Mouse (Mus musculus) limb, embryonic 14.5 days (tissue): ENCODE results near the gene Atp6v0e. TPM values are rescaled to one million over a fixed set of nuclear protein-coding genes. Genes with fewer than 3 reads are reported as not detected.

Experiments used
- ATAC-seq: fragments of 200-750 bp; cut with Nextera tagmentation; 2 replicates; pipeline ENCODE4 v1.8.0; 2017; ENCODE audit warnings: low read depth, moderate number of reproducible peaks, moderate TSS enrichment; ENCODE audit not compliant: low FRiP score
- DNase-seq: peaks from one replicate; pipeline ENCODE4 v3.0.0-alpha.2; 2015; ENCODE audit warnings: low spot score
- H3K27ac ChIP-seq: fragments of 300-500 bp; sonication (generic); replicated peaks from 2 replicates; pipeline ENCODE4 v1.5.1; 2014; ENCODE audit warnings: low read depth, mild to moderate bottlenecking, low read length, moderate library complexity, mixed read lengths
- H3K27me3 ChIP-seq: fragments of 300-500 bp; sonication (generic); 2 replicates; pipeline ENCODE4 v1.6.1; 2014; ENCODE audit warnings: low read length, mixed read lengths; ENCODE audit not compliant: control insufficient read depth, insufficient read depth
- H3K36me3 ChIP-seq: fragments of 300-500 bp; sonication (generic); 2 replicates; pipeline ENCODE4 v1.6.1; 2014; ENCODE audit warnings: mild to moderate bottlenecking, low read length, moderate library complexity, mixed read lengths; ENCODE audit not compliant: control insufficient read depth, insufficient read depth
- H3K4me1 ChIP-seq: fragments of 300-500 bp; sonication (generic); 2 replicates; pipeline ENCODE4 v1.6.1; 2014; ENCODE audit warnings: antibody characterized with exemption, low read length, mixed read lengths; ENCODE audit not compliant: control insufficient read depth, insufficient read depth
- H3K4me2 ChIP-seq: fragments of 300-500 bp; sonication (generic); replicated peaks from 2 replicates; pipeline ENCODE4 v1.6.1; 2014; ENCODE audit warnings: low read depth, mild to moderate bottlenecking, low read length, moderate library complexity; ENCODE audit not compliant: severe bottlenecking
- H3K4me3 ChIP-seq: fragments of 300-500 bp; sonication (generic); replicated peaks from 2 replicates; pipeline ENCODE4 v1.5.1; 2014; ENCODE audit warnings: low read length
- H3K9ac ChIP-seq: fragments of 300-500 bp; sonication (generic); 2 replicates; pipeline ENCODE4 v1.6.1; 2014; ENCODE audit warnings: mild to moderate bottlenecking, low read depth, low read length, moderate library complexity; ENCODE audit not compliant: severe bottlenecking
- H3K9me3 ChIP-seq: fragments of 300-500 bp; sonication (generic); 2 replicates; pipeline ENCODE4 v1.6.1; 2016; ENCODE audit warnings: low read length; ENCODE audit not compliant: control insufficient read depth
- POLR2A ChIP-seq: fragments of 200-500 bp; IDR thresholded peaks from 2 replicates; pipeline ENCODE4 v1.8.0; 2012; ENCODE audit warnings: inconsistent platforms, mild to moderate bottlenecking, moderate library complexity, borderline replicate concordance; ENCODE audit not compliant: insufficient read depth, insufficient read length; ENCODE audit errors: extremely low read depth
- WGBS: fragments of 180-500 bp; shearing (Covaris S2); extraction: QIAGEN DNeasy Blood & Tissue Kit; methylation state at CpG from one replicate; pipeline ENCODE4 v1.1.7; 2014; 5-methylcytosine and 5-hydroxymethylcytosine counted together
- polyA plus RNA-seq, 2 experiments: library from polyadenylated mRNA; depleted of rRNA in 1 of 2; stranded (reverse) in 1 of 2; unstranded in 1 of 2; fragments of >200 nt; fragmentation: Nextera tagmentation in 1 of 2; extraction: Ambion mirVana in 1 of 2; gene quantifications; 2 replicates each; pipeline versions ENCODE4 v1.2.1 to v1.2.3; 2012 to 2014

Atp6v0e gene
- polyA plus RNA-seq, 2 experiments = 167 to 228 TPM

DNA sequence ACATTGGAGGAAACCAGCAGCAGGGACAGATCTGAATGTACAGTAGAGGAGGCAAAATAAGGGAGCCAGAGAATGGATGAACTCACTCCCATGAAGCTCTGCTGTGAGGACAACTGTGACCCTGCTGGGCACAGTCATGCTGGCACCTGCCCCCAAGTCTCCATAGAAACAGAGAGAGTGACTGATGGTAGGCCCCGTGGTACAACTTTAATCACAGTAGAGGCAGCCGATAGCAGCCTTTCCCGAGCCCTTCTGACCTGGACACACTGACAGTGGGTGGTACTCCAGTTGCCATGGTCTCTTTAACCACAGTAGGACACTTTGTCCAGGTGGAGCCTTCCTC is 3.5 kb upstream of the Atp6v0e start:
- no peak overlapping the region for H3K9ac ChIP-seq
- peaks cover 8% of the 10 kb centered on the region for H3K4me1 ChIP-seq
- H3K27me3 ChIP-seq = no peaks in the 10 kb centered on the region
- DNase-seq = no peak
- peaks cover 21% of the 10 kb centered on the region for H3K36me3 ChIP-seq
- TF ChIP-seq POLR2A = no peak
- no peaks in the 10 kb centered on the region for H3K9me3 ChIP-seq
- 70% methylated on average over 3 of the region's 3 CpGs for WGBS
- H3K4me3 ChIP-seq = no peak overlapping the region
- no peak overlapping the region for H3K27ac ChIP-seq
- no peak for ATAC-seq
- no peak overlapping the region for H3K4me2 ChIP-seq

- peaks cover 13% of the 10 kb centered on the region for H3K36me3 ChIP-seq
- no peaks in the 10 kb centered on the region for H3K27me3 ChIP-seq
- no peak for TF ChIP-seq POLR2A
- H3K4me2 ChIP-seq = peak overlapping the region; percentile 13; the same call in 1 of the 2 replicates
- H3K4me3 ChIP-seq = no peak overlapping the region
- ATAC-seq = peak; percentile 60; the same call in 1 of the 2 replicates
- DNase-seq = peak; percentile 62
- H3K4me1 ChIP-seq = peaks cover 8% of the 10 kb centered on the region
- H3K9me3 ChIP-seq = no peaks in the 10 kb centered on the region
- no peak overlapping the region for H3K27ac ChIP-seq
- WGBS = 26% methylated on average over 19 of the region's 21 CpGs
- no peak overlapping the region for H3K9ac ChIP-seq
Measured at GRCm38 (mm10) chr17:26660192-26660912, 2.7 kb upstream of the Atp6v0e start.

DNA sequence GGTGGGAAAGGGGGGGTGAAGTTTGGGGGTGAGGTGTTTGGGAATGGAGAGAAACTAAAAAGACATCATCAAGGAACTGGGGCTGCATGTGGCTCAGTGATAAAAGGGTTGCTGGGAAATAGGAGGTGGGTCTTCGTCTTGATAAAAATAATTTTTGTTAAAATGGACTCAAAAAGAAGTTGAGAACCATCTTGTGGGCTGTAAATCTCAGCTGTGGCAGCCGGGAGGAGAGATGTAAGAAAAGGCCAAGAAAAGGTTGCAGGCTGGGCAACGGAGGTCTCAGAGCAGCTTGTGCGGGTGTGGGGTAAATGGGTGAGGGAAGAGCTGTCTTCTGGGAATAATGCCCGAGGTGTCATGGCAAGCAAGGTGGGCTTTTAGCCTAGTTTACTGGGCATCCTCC is 827 bp upstream of the Atp6v0e start:
- Histone ChIP-seq H3K27ac (no peak overlapping the region), H3K4me3 (no peak overlapping the region), H3K36me3 (no peaks in the 10 kb centered on the region), H3K9ac (no peak overlapping the region), H3K27me3 (no peaks in the 10 kb centered on the region), H3K4me2 (no peak overlapping the region), H3K4me1 (peaks cover 8% of the 10 kb centered on the region), H3K9me3 (no peaks in the 10 kb centered on the region)
- WGBS = 77% methylated on average over 5 of the region's 5 CpGs
- no peak for TF ChIP-seq POLR2A
- DNase-seq = no peak
- no peak for ATAC-seq

DNA sequence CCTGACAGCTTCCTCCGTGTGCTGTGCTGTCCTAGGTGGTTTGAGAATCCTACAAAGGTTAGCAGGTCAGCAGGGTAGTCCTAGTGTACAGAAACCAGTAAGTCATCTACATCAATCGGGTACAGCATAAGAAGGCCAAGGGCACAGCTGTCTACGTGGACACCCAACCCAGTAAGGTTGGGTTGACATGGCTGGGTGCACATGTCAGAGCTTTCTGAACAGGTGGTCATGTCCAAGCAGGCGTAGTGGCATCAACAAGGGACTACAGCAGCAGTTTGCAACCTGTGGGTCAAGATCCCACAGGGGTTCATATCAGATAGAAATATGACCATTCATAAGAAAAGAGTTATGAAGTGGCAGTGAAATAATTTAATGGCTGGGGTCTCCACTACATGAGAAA is 2.6 kb downstream of the Atp6v0e start:
- no peaks in the 10 kb centered on the region for H3K36me3 ChIP-seq
- H3K9me3 ChIP-seq = no peaks in the 10 kb centered on the region
- TF ChIP-seq POLR2A = no peak
- H3K4me1 ChIP-seq = peaks cover 8% of the 10 kb centered on the region
- WGBS = 80% methylated on average over 4 of the region's 4 CpGs
- no peaks in the 10 kb centered on the region for H3K27me3 ChIP-seq
- DNase-seq (no peak), ATAC-seq (no peak)
- H3K4me3 ChIP-seq = no peak overlapping the region
- no peak overlapping the region for H3K9ac ChIP-seq
- H3K4me2 ChIP-seq = no peak overlapping the region
- H3K27ac ChIP-seq = no peak overlapping the region

GRCm38 (mm10) chr17:26671268-26671667 is 8.2 kb downstream of the Atp6v0e start:
- Histone ChIP-seq H3K4me1 (no peaks in the 10 kb centered on the region), H3K36me3 (no peaks in the 10 kb centered on the region), H3K9me3 (no peaks in the 10 kb centered on the region), H3K27ac (no peak overlapping the region), H3K9ac (no peak overlapping the region), H3K27me3 (no peaks in the 10 kb centered on the region), H3K4me2 (no peak overlapping the region), H3K4me3 (no peak overlapping the region)
- TF ChIP-seq POLR2A = no peak
- ATAC-seq = no peak
- WGBS = 59% methylated on average over 4 of the region's 4 CpGs
- no peak for DNase-seq
